Mouse (Mus musculus) T-helper 1 cell (primary cell): Measurements from ENCODE around the gene Ctnnbl1.

Experiments used
- in situ Hi-C: fragments of 300-600 bp; cut with MboI, MseI; formaldehyde crosslinking; loops from one replicate; pipeline ENCODE4 v1.15.1; 2025; ENCODE audit warnings: high pct_unique_total_duplicates

Gene Ctnnbl1

GRCm38 (mm10) chr2:157792840-157793552 is 55.8 kb downstream of the Ctnnbl1 start:
- in situ Hi-C loops = no loop called here

- in situ Hi-C loops = no loop called here
These were observed 56.7 kb downstream of the Ctnnbl1 start for GRCm38 (mm10) chr2:157793851-157794332.

- in situ Hi-C loops = no loop called here
These were observed 58.6 kb downstream of the Ctnnbl1 start for GRCm38 (mm10) chr2:157795627-157796423.

GRCm38 (mm10) chr2:157799533-157799932 is 62.3 kb downstream of the Ctnnbl1 start:
- in situ Hi-C loops = no loop called here

GRCm38 (mm10) chr2:157800288-157800687 is 63.1 kb downstream of the Ctnnbl1 start:
- in situ Hi-C loops = loop anchor here (5.0 kb wide), 1 partner anchor 383 kb away; the partner anchor contains the start of gene Src

GRCm38 (mm10) chr2:157800746-157801501 is 63.7 kb downstream of the Ctnnbl1 start:
- in situ Hi-C loops = loop anchor here (5.0 kb wide), 1 partner anchor 384 kb away; the partner anchor contains the start of gene Src

GRCm38 (mm10) chr2:157801505-157802357 is 64.5 kb downstream of the Ctnnbl1 start:
- in situ Hi-C loops = loop anchor here (5.0 kb wide), 1 partner anchor 384 kb away; the partner anchor contains the start of gene Src

- in situ Hi-C loops = loop anchor here (5.0 kb wide), 1 partner anchor 385 kb away; the partner anchor contains the start of gene Src
These were observed 65.5 kb downstream of the Ctnnbl1 start for GRCm38 (mm10) chr2:157802666-157803065.

- in situ Hi-C loops = loop anchor here (5.0 kb wide), 1 partner anchor 387 kb away; the partner anchor contains the start of gene Src
These were observed 67.2 kb downstream of the Ctnnbl1 start for GRCm38 (mm10) chr2:157804388-157804787.

GRCm38 (mm10) chr2:157805091-157805490 is 67.9 kb downstream of the Ctnnbl1 start:
- in situ Hi-C loops = no loop called here

GRCm38 (mm10) chr2:157807076-157807475 is 69.9 kb downstream of the Ctnnbl1 start:
- in situ Hi-C loops = no loop called here

- in situ Hi-C loops = no loop called here
These were observed 70.6 kb downstream of the Ctnnbl1 start for GRCm38 (mm10) chr2:157807621-157808367.

- in situ Hi-C loops = no loop called here
These were observed 71.2 kb downstream of the Ctnnbl1 start for GRCm38 (mm10) chr2:157808368-157808923.

GRCm38 (mm10) chr2:157809341-157809740 is 72.1 kb downstream of the Ctnnbl1 start:
- in situ Hi-C loops = no loop called here

- in situ Hi-C loops = no loop called here
These were observed 73.5 kb downstream of the Ctnnbl1 start for GRCm38 (mm10) chr2:157810749-157811148.

GRCm38 (mm10) chr2:157813121-157813520 is 75.9 kb downstream of the Ctnnbl1 start:
- in situ Hi-C loops = no loop called here

GRCm38 (mm10) chr2:157814116-157814964 is 77.1 kb downstream of the Ctnnbl1 start:
- in situ Hi-C loops = no loop called here

- in situ Hi-C loops = no loop called here
These were observed 77.7 kb downstream of the Ctnnbl1 start for GRCm38 (mm10) chr2:157814965-157815283.

- in situ Hi-C loops = no loop called here
These were observed 80.5 kb downstream of the Ctnnbl1 start for GRCm38 (mm10) chr2:157817672-157818071.
